Mouse (Mus musculus) liver, postnatal 0 days (tissue): ENCODE results near the gene Gtse1.

Experiments
- CTCF ChIP-seq: sonication (generic); IDR thresholded peaks from 2 replicates; pipeline ENCODE4 v1.5.1; 2016; ENCODE audit warnings: antibody characterized with exemption, low read depth
- EP300 ChIP-seq: IDR thresholded peaks from 2 replicates; pipeline ENCODE4 v1.6.1; 2016; ENCODE audit warnings: antibody characterized with exemption, low read depth, mild to moderate bottlenecking

- no peak for TF ChIP-seq CTCF
- no peak for TF ChIP-seq EP300
Observed at GRCm38 (mm10) chr15:85899396-85899795, 39.9 kb downstream of the Gtse1 start.
